Mouse (Mus musculus): ENCODE measurements at regions not wholly inside any gene's neighbourhood (a gene's known extent, or its start where the extent isn't known, plus 50 kb on each side); places are given as distances from the start of the nearest gene placed in this dataset.

GRCm38 (mm10) chr13:6142771-6143170 is 281.5 kb downstream of the Klf6 start:
- TF ChIP-seq CTCF (IDR thresholded peaks at IDR 0.05; ENCODE audit: low read depth, low read length) (no peak), GATA2 (IDR thresholded peaks at IDR 0.05; ENCODE audit: borderline replicate concordance, low read depth, low read length) (no peak), GATA1 (IDR thresholded peaks at IDR 0.05; ENCODE audit: borderline replicate concordance, low read length) (no peak), TAL1 (conservative IDR thresholded peaks at IDR 0.05; ENCODE audit: low read depth, low read length) (no peak), POLR2AphosphoS5 (IDR thresholded peaks at IDR 0.05; ENCODE audit: insufficient replicate concordance, low read depth, low read length) (no peak)

All from G1E (cell line).